Mouse (Mus musculus) thymus, adult 18-20 months (tissue): ENCODE measurements around the gene Angpt4.

Experiments used
- DNase-seq, 2 experiments: peaks; one replicate each; pipeline ENCODE4 v3.0.0; 2022; ENCODE audit warnings: mixed read lengths in 2 of 2

Gene Angpt4

GRCm38 (mm10) chr2:151916061-151916831, 5.2 kb downstream of the Angpt4 start:
- no peak for DNase-seq

- no peak for DNase-seq
Observed at GRCm38 (mm10) chr2:151919140-151919539, 8.1 kb downstream of the Angpt4 start.

GRCm38 (mm10) chr2:151921068-151921467, 10.1 kb downstream of the Angpt4 start:
- DNase-seq: no peak

- no peak for DNase-seq
Observed at GRCm38 (mm10) chr2:151921596-151921995, 10.6 kb downstream of the Angpt4 start.

- no peak for DNase-seq
Observed at GRCm38 (mm10) chr2:151924276-151924675, 13.3 kb downstream of the Angpt4 start.

GRCm38 (mm10) chr2:151925715-151926114, 14.7 kb downstream of the Angpt4 start:
- DNase-seq: no peak

GRCm38 (mm10) chr2:151927103-151927502, 16.1 kb downstream of the Angpt4 start:
- no peak for DNase-seq

- peak; percentile 70 to 73 for DNase-seq
Observed at GRCm38 (mm10) chr2:151930389-151931074, 19.5 kb downstream of the Angpt4 start.

- peak in 1 of 2 experiments; percentile 26 for DNase-seq
Observed at GRCm38 (mm10) chr2:151937893-151938292, 26.9 kb downstream of the Angpt4 start.

GRCm38 (mm10) chr2:151938780-151939200, 27.8 kb downstream of the Angpt4 start:
- DNase-seq: no peak

- DNase-seq: peak in 1 of 2 experiments; percentile 37
Observed at GRCm38 (mm10) chr2:151939651-151940420, 28.8 kb downstream of the Angpt4 start.

GRCm38 (mm10) chr2:151941269-151941668, 30.3 kb downstream of the Angpt4 start:
- no peak for DNase-seq

GRCm38 (mm10) chr2:151944106-151944505, 33.1 kb downstream of the Angpt4 start:
- DNase-seq: peak; percentile 17 to 46

GRCm38 (mm10) chr2:151947617-151948016, 36.6 kb downstream of the Angpt4 start:
- DNase-seq: no peak

GRCm38 (mm10) chr2:151948311-151948710, 37.3 kb downstream of the Angpt4 start:
- no peak for DNase-seq

GRCm38 (mm10) chr2:151949082-151949774, 38.2 kb downstream of the Angpt4 start:
- no peak for DNase-seq

GRCm38 (mm10) chr2:151953665-151954064, 42.7 kb downstream of the Angpt4 start:
- no peak for DNase-seq

GRCm38 (mm10) chr2:151956500-151957137, 45.6 kb downstream of the Angpt4 start:
- DNase-seq: no peak

GRCm38 (mm10) chr2:151959274-151959673, 48.3 kb downstream of the Angpt4 start:
- no peak for DNase-seq

GRCm38 (mm10) chr2:151961284-151962196, 50.5 kb downstream of the Angpt4 start:
- no peak for DNase-seq

GRCm38 (mm10) chr2:151962474-151962873, 51.5 kb downstream of the Angpt4 start:
- no peak for DNase-seq
